Mouse (Mus musculus): ENCODE measurements around the gene Epor. TPM values are rescaled to one million over a fixed set of nuclear protein-coding genes. Genes with fewer than 3 reads are reported as not detected.

Epor gene
- total RNA-seq, 2 experiments from 2014 or later, result 7.0 to 9.1 TPM

DNA sequence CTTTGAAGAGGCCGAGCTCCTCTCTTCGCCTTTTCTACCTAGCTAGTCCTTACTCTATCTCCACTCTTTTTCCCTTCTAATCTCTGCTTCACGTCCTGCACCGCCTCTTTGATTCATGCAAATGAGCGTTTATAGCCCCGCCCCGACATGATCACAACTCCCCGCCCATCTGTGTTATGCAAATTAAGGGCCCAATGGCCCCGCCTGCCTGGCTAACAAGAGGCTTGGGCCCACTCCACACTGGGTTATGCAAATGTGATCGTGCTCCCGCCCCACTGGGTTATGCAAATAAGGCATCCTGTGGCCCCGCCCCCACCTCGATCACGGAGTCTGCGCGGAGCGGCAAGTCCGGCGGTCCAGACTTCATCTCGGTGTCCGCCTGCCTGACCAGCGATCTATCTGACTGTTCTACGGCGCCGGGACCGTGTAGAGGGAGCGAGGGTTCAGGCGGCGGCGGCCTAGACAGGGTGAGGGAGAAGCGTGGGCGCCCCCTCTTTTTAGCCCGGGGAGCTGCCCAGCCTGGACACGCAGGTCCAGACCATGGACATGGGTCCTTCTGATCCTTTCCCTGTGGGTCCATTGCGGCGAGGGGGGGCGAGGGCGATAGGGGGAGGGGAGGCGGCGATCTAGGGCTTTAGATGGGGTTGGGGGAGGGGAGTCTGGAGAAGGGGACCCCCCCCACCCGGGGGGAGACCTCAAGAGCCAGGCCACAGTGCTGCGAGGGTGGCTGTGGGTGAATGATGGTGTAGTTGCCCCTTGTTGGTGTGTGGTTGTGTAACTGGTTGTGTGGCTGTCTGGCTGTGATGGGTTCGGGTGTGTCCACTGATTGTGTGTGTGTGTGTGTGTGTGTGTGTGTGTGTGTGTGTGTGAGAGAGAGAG is 26.4 kb downstream of the Epor start, which contains the start of gene Plppr2:
TSS of gene Plppr2 (plus strand) at position 342 of the 879 bp plus-strand sequence.
- peak; percentile 99 for DNase-seq

DNA sequence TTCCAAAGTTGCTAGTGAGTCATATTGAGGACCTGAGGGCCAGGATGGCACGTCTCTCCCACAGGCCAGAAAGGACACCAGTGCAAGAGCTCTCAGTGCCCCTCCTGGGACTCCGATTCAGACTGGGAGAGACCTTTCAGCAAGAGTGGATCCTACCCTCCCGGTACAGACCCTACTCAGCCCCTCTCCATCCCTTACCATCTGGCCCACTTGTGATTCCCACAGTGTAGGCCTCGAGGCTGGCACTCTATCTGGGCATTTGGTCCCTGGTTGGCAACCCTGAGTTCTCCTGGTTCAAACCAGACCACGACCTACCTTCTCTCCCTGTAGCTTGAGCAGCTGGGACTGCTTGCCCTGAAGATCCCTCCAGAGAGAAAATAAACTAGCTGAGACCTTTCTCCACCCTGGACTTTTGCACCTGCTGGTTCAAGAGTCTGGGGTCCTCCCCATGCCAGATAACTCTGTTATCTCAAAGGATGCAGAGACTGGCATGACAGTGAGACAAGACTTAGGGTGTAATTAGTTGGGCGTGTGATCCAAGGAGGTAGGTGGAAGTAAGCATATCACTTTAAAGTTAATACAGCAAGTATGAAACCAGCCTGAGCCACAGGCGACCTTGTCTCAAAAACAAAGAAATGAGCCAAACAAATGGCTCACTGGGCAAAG is 27.7 kb downstream of the Epor start:
- no peak for DNase-seq

DNA sequence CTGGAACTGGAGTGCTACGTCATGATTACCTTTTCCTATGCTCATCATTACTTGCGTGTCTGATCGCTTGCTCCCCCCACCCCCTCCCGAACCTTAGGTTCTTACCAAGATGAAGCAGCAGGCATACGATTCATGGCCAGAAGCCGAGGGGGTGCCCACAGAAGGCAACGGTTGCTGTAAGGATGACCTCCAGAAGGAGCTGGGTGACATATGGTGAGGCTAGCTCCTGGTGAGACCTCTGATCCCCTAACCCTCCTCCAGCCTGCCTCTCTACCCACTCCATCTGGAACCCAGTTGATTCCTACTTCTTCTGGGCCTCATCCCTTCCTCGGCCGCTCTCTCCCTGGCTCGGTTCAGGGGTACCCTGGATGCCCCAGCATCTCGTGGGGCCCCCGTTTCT is 29.3 kb downstream of the Epor start:
- no peak for DNase-seq

DNA sequence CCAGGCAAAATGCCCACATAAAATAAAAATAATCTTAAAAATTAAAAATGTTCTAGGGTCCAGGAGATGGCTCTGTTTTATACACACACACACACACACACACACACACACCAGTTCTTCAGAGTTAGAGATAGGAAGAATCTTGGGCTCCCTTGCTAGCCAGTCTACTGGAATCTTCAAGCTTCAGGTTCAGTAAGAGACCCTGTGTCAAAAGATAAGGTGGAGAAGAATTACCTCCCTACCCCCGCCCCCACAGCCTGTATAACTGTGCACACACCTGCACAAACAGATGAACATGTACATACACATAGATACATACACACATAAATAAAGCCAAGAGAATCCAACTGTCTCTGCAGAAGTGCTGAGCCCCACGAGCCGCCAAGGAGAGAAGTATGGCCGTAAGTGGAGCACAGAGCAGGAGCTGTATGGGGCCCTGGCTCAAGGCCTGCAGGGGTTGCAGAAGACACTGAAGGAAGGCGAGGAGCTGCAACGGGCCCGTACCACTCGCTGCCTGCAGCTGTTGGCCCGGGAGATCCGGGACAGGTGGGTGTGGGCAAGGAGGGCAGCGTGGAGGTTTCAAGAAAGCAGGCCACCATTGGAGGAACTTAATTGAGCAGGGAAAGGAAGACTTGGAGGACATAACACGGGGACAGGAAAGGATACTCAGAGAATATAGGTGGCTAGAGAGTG is 30.7 kb downstream of the Epor start:
- DNase-seq, result no peak

DNA sequence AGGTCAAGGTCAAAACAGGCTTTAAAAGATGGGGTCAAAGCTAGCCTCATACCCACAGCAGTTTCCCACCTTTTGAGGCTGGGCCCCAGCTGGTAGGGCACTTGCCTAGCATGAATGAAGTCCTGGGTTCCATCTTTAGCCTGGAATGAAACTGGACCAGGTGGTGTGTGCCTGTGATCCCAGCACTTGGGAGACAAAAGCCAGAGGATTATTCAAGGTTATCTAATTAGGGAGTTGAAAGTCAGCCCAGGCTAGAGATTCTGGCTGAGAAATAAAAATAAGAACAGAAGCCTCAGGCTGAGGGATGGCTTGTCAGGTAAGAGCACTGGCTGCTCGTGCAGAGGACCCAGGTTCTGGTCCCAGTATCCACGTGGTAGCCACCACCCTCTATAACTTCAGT is 31.3 kb downstream of the Epor start:
- DNase-seq, result no peak

DNA sequence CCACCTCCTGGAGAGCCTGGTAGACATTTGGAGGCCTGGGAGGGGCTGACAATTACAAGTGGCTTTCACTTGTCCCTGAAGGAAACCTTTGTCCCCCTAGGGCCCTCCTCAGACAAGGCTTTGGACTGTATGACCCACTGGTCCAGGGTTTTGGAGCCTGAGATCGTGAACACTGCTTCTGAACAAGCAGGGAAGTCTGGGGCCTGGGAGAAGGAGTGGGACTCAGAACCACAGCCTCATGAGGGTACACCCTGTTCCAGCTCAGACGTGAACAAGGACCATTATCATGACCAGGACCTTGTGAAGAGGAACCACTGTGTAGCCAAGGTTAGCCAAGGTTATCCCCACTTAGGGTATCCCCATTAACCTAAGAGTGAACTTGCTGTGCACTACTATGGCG is 34.1 kb downstream of the Epor start:
- no peak for DNase-seq

DNA sequence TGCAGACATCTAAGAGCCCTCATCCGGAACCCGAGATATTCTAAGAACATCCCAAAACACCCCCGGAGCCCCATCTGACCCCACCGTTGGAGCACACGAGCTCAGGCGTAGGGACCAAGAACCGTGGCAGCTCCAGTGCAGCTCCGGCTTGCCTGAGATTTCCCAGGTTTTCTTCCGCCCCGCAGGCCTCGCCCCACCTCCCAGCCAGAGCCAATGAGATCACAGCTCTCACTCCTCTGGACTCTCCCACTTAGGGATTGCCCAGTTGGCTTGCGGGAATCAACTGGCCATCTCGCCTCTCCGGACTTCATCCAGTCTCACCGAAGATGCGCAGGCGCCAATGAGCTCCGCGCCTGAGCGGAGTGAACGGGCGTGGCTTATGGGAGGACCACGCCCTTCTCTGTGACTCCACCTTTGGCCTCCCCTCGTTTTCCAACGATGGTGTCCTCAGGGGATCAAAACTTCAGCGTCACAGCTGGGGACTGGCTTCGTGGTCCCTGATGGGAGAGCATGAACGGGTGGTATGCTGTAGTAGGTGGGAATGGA is 36.0 kb downstream of the Epor start, which contains the start of the genes Ccdc159 and Tmem205:
TSS of gene Ccdc159 (plus strand) at position 264 of the 546 bp plus-strand sequence.
TSS of gene Tmem205 (minus strand) at position 349 of the 546 bp plus-strand sequence.
- peak; percentile 95 for DNase-seq

DNA sequence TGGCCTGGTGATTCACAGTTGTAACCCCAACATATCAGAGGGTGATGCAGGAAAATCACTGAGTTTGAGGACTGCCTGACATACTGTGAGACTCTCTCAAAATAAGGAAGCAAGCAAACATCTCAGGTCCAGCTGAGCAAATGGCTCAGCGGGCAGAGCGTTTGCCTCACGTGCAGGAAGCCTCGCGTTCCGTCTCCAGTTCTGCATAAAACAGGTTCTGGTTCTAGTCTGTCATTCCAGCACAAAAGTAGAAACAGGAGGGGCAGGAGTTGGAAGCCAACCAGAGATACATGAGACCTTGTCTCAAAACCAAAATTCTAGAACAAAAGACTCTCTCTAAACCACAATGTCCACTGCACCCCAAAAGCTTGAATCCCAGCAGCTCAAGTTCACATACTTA is 36.5 kb downstream of the Epor start:
- no peak for DNase-seq

DNA sequence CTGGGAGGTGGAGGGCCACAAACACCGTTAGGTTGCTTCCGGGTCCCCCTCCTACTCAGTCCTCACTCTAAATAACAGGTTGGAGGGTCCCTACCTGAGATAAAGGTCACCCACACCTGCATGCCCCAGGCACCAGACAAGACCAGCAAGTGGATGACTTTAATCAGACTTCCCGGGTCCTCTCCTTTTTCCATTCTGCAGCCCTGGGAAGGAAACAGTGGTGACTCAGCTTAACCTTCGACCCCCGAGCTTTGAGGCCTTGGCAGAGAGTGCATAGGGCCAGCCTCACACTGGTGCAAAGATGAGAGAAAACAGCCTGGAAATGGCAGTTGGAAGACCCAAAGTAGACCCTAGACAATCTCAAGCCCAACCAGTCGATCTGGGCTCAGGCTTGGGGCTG is 37.2 kb downstream of the Epor start:
- DNase-seq, result peak; percentile 73

DNA sequence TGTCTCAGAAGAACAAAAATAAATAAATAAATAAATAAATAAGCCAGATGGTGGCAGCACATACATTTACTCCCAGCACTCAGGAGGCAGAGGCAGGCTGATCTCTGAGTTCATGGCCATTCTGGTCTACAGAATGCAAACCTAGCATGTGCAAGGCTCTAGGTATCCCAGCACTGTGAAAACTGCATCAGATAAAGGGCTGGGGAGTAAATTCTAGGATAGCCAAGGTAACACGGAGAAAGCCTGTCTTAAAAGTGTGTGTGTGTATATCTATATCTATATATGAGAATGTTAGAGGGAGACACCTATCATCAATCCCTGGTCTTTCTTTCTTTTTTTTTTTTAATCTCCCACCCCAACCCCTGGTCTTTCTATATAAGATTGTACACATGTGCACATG is 37.8 kb downstream of the Epor start:
- DNase-seq, result no peak

DNA sequence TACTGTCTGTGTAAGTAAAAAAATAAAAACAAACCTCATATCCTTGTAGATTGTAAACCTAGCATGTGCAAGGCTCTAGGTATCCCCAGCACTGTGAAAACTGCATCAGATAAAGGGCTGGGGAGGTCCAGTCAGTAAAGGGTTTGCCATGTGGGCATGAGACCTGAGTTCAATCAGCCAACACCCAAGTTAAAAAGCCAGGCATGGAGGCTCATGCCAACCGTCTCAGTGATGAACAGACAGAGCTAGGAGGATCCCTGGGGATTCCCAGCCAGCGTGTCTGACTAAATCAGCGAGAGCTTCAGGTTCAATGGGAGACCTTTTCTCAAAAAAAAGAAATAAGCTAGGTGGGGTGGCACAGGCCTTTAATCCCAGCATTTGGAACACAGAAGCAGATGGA is 38.3 kb downstream of the Epor start:
- DNase-seq, result no peak

DNA sequence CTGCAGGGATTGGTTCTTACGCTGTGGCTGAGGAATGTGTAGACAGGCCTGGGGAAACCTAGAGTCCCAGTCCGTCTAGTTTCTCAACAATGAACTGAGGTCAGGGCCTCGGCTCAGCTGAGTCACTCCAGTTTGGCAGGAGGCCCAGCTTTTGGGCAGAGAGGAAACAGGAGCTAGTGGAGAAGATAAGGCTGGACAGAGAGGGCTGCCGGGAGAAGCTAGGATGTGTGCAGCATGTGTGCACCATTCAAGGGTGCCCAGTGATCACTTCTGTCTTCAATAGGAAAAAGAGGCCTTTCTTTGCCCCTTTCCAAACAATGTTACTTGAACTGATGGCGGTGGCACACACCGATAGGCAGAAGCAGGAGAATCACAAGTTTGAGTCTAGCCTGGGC is 39.2 kb downstream of the Epor start:
- DNase-seq, result peak; percentile 97

DNA sequence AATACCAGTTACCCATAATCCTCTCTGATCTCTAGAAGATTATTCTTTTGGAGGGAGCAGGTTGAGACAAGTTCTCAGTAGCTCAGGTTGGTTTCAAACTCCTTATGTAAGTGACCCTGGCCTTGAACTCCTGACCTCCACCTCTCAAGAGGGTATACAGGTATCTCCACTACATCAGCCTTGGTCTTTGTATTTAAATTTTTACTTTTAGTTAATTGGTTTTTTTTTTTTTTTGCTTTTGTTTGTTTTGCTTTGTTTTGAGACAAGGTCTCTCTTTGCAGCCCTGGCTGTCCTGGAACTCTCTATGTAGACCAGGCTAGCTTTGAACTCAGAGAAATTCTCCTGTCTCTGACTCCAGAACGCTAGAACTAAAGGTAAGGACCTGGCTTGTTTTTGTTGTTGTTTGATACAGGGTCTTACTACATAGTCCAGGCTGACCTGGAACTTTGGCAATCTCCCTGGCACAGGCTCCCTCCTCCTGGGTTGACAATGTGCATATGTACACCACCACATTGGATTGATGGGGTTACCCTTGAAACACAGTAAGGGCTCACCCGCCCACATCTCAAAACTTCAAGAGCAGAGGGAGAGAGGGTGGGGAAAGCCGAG is 39.7 kb downstream of the Epor start:
- DNase-seq, result no peak

DNA sequence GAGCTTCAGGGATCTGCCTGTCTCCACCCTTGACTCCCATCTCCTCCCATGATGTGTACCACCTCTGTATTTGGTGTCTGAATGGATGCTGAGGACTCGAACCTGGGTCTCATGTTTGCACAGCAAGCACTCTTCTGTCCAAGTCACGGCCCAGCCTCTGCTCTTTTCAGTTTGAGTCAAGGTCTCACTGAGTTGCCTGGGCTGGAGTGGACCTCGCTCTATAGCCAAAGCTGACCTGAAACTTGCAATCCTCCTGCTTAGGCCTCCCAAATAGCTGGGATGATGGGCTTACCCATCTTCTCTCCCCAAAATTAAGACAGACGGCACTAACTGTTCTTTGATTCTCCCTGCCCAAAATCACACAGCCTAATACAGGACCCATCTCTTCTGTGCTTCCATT is 40.3 kb downstream of the Epor start:
- DNase-seq, result no peak

DNA sequence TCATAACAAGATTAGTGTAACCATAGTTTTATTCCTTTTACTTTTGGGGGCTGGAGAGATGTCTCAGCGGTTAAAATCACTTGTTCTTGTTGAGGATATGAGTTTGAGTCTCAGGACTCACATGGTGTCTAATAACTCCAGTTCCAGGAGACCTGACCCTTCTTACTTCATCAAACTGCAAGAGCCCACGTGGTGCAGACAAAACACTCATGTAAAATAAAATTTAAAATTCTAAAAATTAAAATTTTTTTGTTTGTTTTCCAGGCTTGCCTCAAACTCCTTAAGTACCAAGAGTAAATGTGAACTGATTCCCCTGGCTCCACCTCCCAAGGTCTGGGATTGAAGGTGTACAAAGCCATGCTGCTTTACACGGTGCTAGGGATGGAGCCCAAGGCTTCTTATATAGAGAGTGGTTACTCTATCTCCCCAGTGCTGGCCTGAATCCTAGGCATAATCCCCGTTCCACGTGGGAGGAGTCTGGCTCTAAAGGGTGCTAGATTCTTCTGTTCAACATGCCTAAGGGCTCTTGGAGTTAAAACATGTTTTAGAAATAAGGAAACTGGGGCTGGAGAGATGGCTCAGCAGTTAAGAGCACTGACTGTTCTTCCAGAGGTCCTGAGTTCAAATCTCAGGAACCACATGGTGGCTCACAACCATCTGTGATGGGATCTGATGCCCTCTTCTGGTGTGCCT is 44.5 kb downstream of the Epor start:
- no peak for DNase-seq

DNA sequence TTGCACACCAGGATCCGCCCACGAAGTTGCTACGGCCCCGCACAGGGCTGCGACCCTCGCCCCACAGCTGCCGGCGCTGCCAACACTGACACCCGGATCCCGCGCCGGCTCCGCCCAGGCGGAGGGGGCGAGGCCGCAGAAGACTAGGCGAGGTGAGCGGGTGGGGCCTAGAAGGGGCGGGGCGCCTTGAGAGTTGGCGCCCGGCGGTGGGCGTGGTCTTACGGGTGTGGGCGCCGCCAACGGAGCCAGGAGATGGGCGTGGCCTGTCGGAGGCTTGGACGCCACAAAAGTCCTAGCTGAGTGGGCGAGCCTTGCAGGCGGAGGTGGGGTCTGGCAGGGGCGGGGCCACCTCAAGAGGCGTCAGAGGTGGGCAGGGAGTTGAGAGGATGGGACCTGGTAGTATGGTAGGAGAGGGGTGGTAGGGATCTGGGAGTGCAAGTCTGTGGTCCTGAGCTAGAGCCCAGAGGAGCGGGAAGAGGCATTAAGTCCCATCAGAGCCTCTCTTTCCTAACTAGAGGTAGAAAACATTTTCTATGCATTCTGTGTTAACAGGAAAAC is 45.2 kb downstream of the Epor start, which contains the start of gene Rab3d:
TSS of gene Rab3d (minus strand) at position 158 of the 558 bp plus-strand sequence.
- DNase-seq, result peak; percentile 98

DNA sequence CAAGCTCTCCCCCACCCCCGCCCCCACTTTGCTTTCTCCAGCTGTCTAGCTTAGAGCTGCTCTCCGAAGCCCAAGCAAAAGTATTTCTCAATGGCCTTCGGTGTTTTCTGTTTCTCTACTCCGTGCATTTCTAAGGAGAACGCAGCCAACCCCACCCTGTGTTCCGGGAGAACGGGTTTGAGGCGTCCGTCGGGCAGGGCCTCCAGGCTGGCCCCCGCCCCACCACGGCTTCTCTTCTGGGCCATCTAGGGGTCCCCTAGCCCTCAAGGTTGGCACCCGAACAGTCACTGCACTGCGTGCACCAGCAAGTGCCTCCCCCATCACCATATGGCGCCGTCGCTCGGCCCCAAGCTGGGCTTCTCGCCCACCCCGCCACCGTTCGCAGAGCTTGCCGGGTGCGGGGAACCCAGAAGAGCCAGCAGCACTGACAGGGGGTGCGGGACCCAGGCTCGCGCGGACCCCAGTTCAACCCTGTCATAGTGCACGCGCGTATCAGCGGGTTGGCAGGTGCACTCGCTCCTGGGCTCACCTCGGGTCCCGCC is 45.7 kb downstream of the Epor start:
- peak; percentile 42 for DNase-seq

DNA sequence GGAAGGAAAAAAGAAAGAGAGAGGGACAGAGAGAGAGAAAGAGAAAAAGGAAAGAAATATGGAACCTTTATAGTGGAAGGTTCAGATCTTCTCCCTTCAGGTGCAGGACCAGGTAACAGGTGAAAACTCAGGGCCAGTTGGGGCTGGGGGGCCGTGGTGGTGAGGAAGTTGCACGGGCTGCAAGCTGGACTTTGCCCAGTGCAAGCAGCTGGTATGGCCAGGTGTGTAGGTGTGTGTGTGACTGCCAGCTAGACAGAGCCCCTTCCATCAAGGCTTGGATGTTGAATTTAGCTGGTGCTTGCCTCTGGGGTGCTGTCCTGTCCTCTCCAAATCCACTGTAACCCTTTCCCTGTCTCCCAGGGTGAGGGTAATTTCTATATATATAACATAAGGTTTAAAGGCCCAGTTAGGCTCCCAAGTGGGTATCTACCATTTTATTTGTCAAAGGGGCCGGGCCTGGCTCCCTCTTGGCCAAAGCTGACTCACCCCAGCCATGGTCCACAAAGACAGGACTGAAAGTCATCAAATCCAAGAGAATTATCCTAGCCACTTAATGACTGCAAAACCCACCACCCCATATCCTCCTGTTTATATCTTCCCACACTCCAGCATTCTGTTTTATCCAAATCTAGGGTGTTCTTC is 46.3 kb downstream of the Epor start:
- DNase-seq, result no peak

DNA sequence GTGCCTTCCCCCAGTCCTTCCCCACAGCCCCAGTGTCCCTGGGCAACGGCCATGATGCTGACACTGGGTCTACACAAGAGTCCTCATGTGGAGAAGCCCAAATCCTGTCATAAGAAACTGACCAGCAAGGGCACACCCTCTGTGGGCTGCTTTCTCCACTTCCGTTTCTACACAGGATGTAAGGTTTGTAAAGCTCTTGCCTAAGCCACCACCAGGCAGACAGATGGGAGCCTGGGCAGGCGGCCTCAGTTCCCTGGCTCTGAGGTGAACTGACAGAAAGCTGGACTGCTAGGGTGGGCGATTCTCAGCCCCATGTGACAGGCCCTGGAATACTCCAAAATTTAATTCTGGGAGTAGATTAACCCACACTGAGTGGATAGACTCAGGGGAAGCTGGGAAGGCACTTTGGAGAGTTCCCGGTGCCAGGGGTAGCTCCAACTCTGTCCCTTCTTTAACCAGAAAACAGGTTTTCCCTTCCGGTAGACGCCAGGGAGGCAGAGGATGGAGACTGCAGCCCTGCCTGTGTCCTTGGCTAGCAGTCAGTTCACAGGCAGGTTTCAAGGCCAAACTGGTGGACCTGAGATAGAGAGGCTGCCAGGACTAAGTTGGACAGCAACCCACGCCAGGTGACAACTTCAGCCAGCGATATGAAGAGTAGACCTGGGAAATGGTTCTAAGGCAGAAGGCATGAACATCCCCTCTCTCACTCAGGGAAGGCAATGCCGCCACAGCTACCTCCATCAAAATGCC is 53.7 kb downstream of the Epor start:
- no peak for DNase-seq

All from adrenal gland, postnatal 10 days (tissue).